Mouse (Mus musculus) bone marrow, adult 2 months (tissue): ENCODE measurements around the gene Psmb9.

Experiments
- CTCF ChIP-seq: fragments of 200-500 bp; IDR thresholded peaks from 2 replicates; pipeline ENCODE4 v1.5.1; 2011; ENCODE audit warnings: low read length, control low read depth; ENCODE audit not compliant: control insufficient read depth, insufficient read depth
- POLR2A ChIP-seq: fragments of 200-500 bp; IDR thresholded peaks from 2 replicates; pipeline ENCODE4 v1.6.1; 2011; ENCODE audit warnings: low read depth, mild to moderate bottlenecking, control low read depth, low read length, borderline replicate concordance; ENCODE audit not compliant: control insufficient read depth

- TF ChIP-seq CTCF (no peak), POLR2A (no peak)
Observed at GRCm38 (mm10) chr17:34213936-34214335, 26.4 kb upstream of the Psmb9 start.
